Mouse (Mus musculus) left cerebral cortex, adult 2 months (tissue): ENCODE data around the gene Cacna1i. TPM values are rescaled to one million over a fixed set of nuclear protein-coding genes. Genes with fewer than 3 reads are reported as not detected.

Experiments
- DNase-seq, 2 experiments: peaks; one replicate each; pipeline ENCODE4 v3.0.0; 2021 to 2022; ENCODE audit warnings: low spot score in 2 of 2, mixed read lengths in 1 of 2; ENCODE audit errors: extremely low spot score in 1 of 2
- H3K27ac ChIP-seq: fragments of 200-600 bp; 2 replicates; pipeline ENCODE4 v1.8.1; 2022
- H3K4me3 ChIP-seq: fragments of 200-600 bp; 2 replicates; pipeline ENCODE4 v1.8.1; 2022
- CTCF ChIP-seq: fragments of 200-600 bp; IDR thresholded peaks from 2 replicates; pipeline ENCODE4 v1.8.1; 2022; ENCODE audit warnings: antibody characterized with exemption, mild to moderate bottlenecking, moderate library complexity
- intact Hi-C: fragments of 180-260 bp; cut with DNase I; formaldehyde crosslinking; loops from one replicate; pipeline ENCODE4 v1.15.1; 2025
- total RNA-seq, 2 experiments: library from RNA; stranded (reverse); gene quantifications; 2 replicates each; pipeline ENCODE4 v1.2.3; 2021

Cacna1i gene
- total RNA-seq, 2 experiments from 2014 or later: 72.7 to 75.9 TPM

- DNase-seq: no peak
- H3K4me3 ChIP-seq: peak overlapping the region; percentile 97
- peak overlapping the region; percentile 100 for H3K27ac ChIP-seq
- TF ChIP-seq CTCF: no peak
- intact Hi-C loops: loop anchor here (5.0 kb wide), 1 partner anchor 540 kb away; no protein-coding TSS in a partner anchor
These were observed 30.1 kb upstream of the Cacna1i start for GRCm38 (mm10) chr15:80256656-80257601.

GRCm38 (mm10) chr15:80257602-80258239 lies 29.3 kb upstream of the Cacna1i start:
- H3K27ac ChIP-seq: peak overlapping the region; percentile 40; the same call in 1 of the 2 replicates
- DNase-seq: no peak

DNA sequence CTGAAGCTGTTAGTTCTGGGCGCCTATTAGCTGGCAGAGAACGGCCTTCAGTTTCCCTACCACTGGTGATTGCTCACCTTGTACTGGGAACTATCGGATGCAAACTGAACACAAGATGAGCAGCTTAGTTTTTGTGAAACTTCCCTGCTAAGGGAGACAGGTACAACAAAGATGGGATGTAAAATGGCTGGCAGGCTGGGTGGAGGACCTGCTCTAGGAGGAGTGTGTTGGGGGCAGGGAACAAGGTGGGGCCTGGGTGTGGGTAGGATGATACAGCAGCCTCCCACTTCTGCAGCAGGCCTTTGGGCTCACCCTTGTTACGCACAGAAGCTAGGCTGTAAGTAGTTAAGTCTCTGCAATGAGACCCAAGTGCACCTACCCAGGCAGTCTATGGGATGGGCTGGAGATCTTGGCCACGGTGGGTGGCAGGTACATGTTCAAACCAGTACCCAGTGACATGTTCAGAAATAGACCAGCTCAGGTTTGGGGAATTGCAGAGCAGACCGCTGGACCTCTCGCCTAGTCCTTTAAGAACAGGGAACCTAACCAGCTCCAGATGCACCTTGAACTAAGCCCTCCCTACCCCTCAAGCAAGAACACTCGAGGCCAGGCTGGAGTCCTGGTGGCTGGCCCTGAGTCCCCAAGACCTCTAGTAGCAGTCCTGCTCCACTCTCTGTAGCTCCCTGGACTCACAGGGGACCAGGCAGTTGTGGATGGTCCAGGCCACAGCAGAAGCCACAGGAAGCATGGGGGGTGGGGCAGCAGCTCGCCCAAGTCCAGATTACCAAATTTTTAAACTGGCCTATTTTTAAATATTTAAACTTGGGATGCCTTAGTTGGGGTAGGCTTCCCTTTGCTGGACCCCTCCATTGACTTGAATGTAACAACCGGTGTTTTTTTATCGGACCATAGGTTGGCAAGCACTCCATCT lies 28.5 kb upstream of the Cacna1i start:
- Histone ChIP-seq H3K27ac (peak overlapping the region; percentile 32; the same call in 1 of the 2 replicates), H3K4me3 (no peak overlapping the region)
- intact Hi-C loops: loop anchor here (5.0 kb wide), 1 partner anchor 539 kb away; no protein-coding TSS in a partner anchor
- DNase-seq: no peak
- no peak for TF ChIP-seq CTCF

More at GRCm38 (mm10) chr15:80257602-80258239, 29.3 kb upstream of the Cacna1i start:
- peak overlapping the region; percentile 97 for H3K4me3 ChIP-seq
- intact Hi-C loops: loop anchor here (5.0 kb wide), 1 partner anchor 540 kb away; no protein-coding TSS in a partner anchor
- no peak for TF ChIP-seq CTCF

GRCm38 (mm10) chr15:80259406-80260045 lies 27.5 kb upstream of the Cacna1i start:
- DNase-seq: no peak
- no peak overlapping the region for H3K4me3 ChIP-seq
- intact Hi-C loops: loop anchor here (5.0 to 10.0 kb wide), 3 partner anchors 32 to 625 kb away; no protein-coding TSS in a partner anchor
- H3K27ac ChIP-seq: no peak overlapping the region
- no peak for TF ChIP-seq CTCF

- peak; percentile 98 for TF ChIP-seq CTCF
- Histone ChIP-seq H3K4me3 (no peak overlapping the region), H3K27ac (no peak overlapping the region)
- intact Hi-C loops: loop anchor here (5.0 to 10.0 kb wide), 2 partner anchors 33 to 624 kb away; no protein-coding TSS in a partner anchor
- peak; percentile 81 to 89 for DNase-seq
These were observed 26.4 kb upstream of the Cacna1i start for GRCm38 (mm10) chr15:80260677-80261076.

DNA sequence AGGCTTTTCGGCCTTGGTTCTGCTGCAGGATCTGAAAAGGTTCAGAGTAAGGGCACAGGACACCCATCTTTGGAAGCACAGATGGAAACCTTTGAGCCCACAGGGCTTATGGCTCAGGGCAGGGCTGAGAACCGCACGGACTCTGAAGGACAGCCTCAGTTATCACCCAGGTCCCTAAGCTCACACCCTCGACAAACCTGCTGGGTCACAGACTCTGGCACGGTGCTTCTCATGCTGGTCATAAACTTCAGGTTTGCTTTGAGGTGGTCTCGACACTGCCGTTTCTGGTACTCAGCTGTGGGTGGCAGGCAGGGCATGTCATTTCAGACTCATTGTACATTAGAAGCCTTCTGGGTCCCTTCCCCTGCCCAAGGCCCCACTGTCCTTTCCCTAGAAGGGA lies 25.9 kb upstream of the Cacna1i start:
- no peak for DNase-seq
- intact Hi-C loops: loop anchor here (5.0 to 10.0 kb wide), 2 partner anchors 34 to 624 kb away; no protein-coding TSS in a partner anchor
- Histone ChIP-seq H3K4me3 (no peak overlapping the region), H3K27ac (no peak overlapping the region)
- no peak for TF ChIP-seq CTCF

- H3K27ac ChIP-seq: peak within 1 kb of the TSS; percentile 50
These were observed 23.1 kb upstream of the Cacna1i start, which contains the start of gene Rps19bp1 for GRCm38 (mm10) chr15:80263610-80264575. TSS of gene Rps19bp1 (minus strand) at chr15:80264315.

GRCm38 (mm10) chr15:80266281-80266680 lies 20.8 kb upstream of the Cacna1i start:
- DNase-seq: peak; percentile 74 to 80
- TF ChIP-seq CTCF: peak; percentile 90
- Histone ChIP-seq H3K4me3 (no peak overlapping the region), H3K27ac (no peak overlapping the region)
- intact Hi-C loops: loop anchor here (1.0 to 10.0 kb wide), 3 partner anchors 429 to 619 kb away; no protein-coding TSS in a partner anchor

More at GRCm38 (mm10) chr15:80263610-80264575, 23.1 kb upstream of the Cacna1i start, which contains the start of gene Rps19bp1:
- peak within 1 kb of the TSS; percentile 84 for H3K4me3 ChIP-seq
- DNase-seq: peak; percentile 87
- TF ChIP-seq CTCF: no peak
- intact Hi-C loops: loop anchor here (5.0 to 10.0 kb wide), 2 partner anchors 37 to 621 kb away; no protein-coding TSS in a partner anchor

GRCm38 (mm10) chr15:80271858-80272396 lies 15.1 kb upstream of the Cacna1i start:
- no peak for DNase-seq
- intact Hi-C loops: no loop called here
- Histone ChIP-seq H3K27ac (no peak overlapping the region), H3K4me3 (no peak overlapping the region)
- TF ChIP-seq CTCF: no peak
